Comparison of ENCODE assay signal across 16 mouse cellular contexts in genomic region chr2:24378747-24379450, GRCm38 (mm10). TPM values are rescaled to one million over a fixed set of nuclear protein-coding genes. Genes with fewer than 3 reads are reported as not detected.
DNase-seq lines count a peak whose midpoint lies in the region; ATAC-seq and TF ChIP-seq lines count a peak whose summit lies in the region.
"Had no signal": no experiment of that assay in that cellular context is flagged by ENCODE, and none has a peak within 500 bp of the region (broad histone marks: within the 10 kb centered on the region; RNA-seq: fewer than 3 reads in every experiment).

No protein-coding gene starts in this region.

- TF ChIP-seq POLR2A in liver, adult 2 months (IDR thresholded peaks at IDR 0.05; ENCODE audit: extremely low read depth, insufficient read depth, low read length): no peak

- peak; percentile 50 for DNase-seq in intestine, embryonic 14.5 days (ENCODE audit: low spot score)
- DNase-seq in liver, adult 2 months (ENCODE audit: extremely low read depth, low read depth, low spot score): peak; percentile 25
- DNase-seq in kidney, postnatal 4 days: no peak
- DNase-seq in forebrain, embryonic 14.5 days (ENCODE audit: low spot score): no peak
- DNase-seq: adrenal gland, postnatal 25 days; gastrocnemius, adult 2 months; thymus, postnatal 14 days had no signal

- no peak overlapping the region for H3K4me3 ChIP-seq in intestine, embryonic 14.5 days (ENCODE audit: low read depth, low read length)
- H3K4me3 ChIP-seq in liver, adult 2 months (ENCODE audit: insufficient read depth, low read depth, low read length): no peak overlapping the region
- no peak overlapping the region for H3K4me3 ChIP-seq in lung, embryonic 16.5 days (ENCODE audit: low read length)
- no peak overlapping the region for H3K4me3 ChIP-seq in stomach, embryonic 16.5 days (replicated peaks; ENCODE audit: low read length)
- no peak overlapping the region for H3K4me3 ChIP-seq in forebrain, embryonic 14.5 days (ENCODE audit: low read depth, low read length)
- H3K4me3 ChIP-seq: gastrocnemius, adult 2 months; heart, embryonic 15.5 days; hindbrain, embryonic 13.5 days; megakaryocyte, embryonic 14.5 days had no signal

- WGBS in intestine, embryonic 14.5 days: 62% methylated on average over 5 of the region's 5 CpGs
- 75% methylated on average over 5 of the region's 5 CpGs for WGBS in liver, adult 2 months
- 44% methylated on average over 5 of the region's 5 CpGs for WGBS in lung, embryonic 16.5 days
- WGBS in stomach, embryonic 16.5 days: 58% methylated on average over 5 of the region's 5 CpGs
- 87% methylated on average over 5 of the region's 5 CpGs for WGBS in forebrain, embryonic 14.5 days

- H3K79me2 ChIP-seq in liver, adult 2 months (ENCODE audit: control insufficient read depth, insufficient read depth, low read length): no peaks in the 10 kb centered on the region

- H3K4me2 ChIP-seq in intestine, embryonic 14.5 days (ENCODE audit: low read length): no peak overlapping the region
- H3K4me2 ChIP-seq in lung, embryonic 16.5 days (ENCODE audit: low read depth, low read length): no peak overlapping the region
- H3K4me2 ChIP-seq in stomach, embryonic 16.5 days (ENCODE audit: low read depth, low read length): no peak overlapping the region
- no peak overlapping the region for H3K4me2 ChIP-seq in forebrain, embryonic 14.5 days (ENCODE audit: low read length)
- H3K4me2 ChIP-seq: heart, embryonic 15.5 days; hindbrain, embryonic 13.5 days had no signal

- no peak for TF ChIP-seq CTCF in liver, adult 2 months (IDR thresholded peaks at IDR 0.05; ENCODE audit: low read depth, low read length)

- H3K9me3 ChIP-seq in intestine, embryonic 14.5 days (ENCODE audit: control insufficient read depth, low read length): no peaks in the 10 kb centered on the region
- H3K9me3 ChIP-seq in lung, embryonic 16.5 days (ENCODE audit: control insufficient read depth, low read length): no peaks in the 10 kb centered on the region
- no peaks in the 10 kb centered on the region for H3K9me3 ChIP-seq in stomach, embryonic 16.5 days (replicated peaks; ENCODE audit: control insufficient read depth, low read length)
- no peaks in the 10 kb centered on the region for H3K9me3 ChIP-seq in forebrain, embryonic 14.5 days (replicated peaks; ENCODE audit: control insufficient read depth, low read length)
- H3K9me3 ChIP-seq: heart, embryonic 15.5 days; hindbrain, embryonic 13.5 days; megakaryocyte, embryonic 14.5 days had no signal

- no peak overlapping the region for H3K27ac ChIP-seq in intestine, embryonic 14.5 days (ENCODE audit: low read depth)
- no peak overlapping the region for H3K27ac ChIP-seq in liver, adult 2 months (replicated peaks; ENCODE audit: insufficient read depth, low read depth, low read length)
- H3K27ac ChIP-seq in lung, embryonic 16.5 days (ENCODE audit: low read length): no peak overlapping the region
- H3K27ac ChIP-seq in stomach, embryonic 16.5 days (ENCODE audit: low read length): peak overlapping the region; percentile 80
- H3K27ac ChIP-seq in forebrain, embryonic 14.5 days (ENCODE audit: low read depth, low read length): no peak overlapping the region
- H3K27ac ChIP-seq: gastrocnemius, adult 2 months; heart, embryonic 15.5 days; hindbrain, embryonic 13.5 days; kidney, postnatal 0 days had no signal

- H3K27me3 ChIP-seq in intestine, embryonic 14.5 days (replicated peaks; ENCODE audit: control insufficient read depth, insufficient read depth, low read length): no peaks in the 10 kb centered on the region
- H3K27me3 ChIP-seq in liver, adult 2 months (ENCODE audit: control insufficient read depth, insufficient read depth, low read length): no peaks in the 10 kb centered on the region
- no peaks in the 10 kb centered on the region for H3K27me3 ChIP-seq in lung, embryonic 16.5 days (ENCODE audit: control insufficient read depth, insufficient read depth, low read depth, low read length)
- no peaks in the 10 kb centered on the region for H3K27me3 ChIP-seq in stomach, embryonic 16.5 days (ENCODE audit: control insufficient read depth, insufficient read depth, low read length)
- no peaks in the 10 kb centered on the region for H3K27me3 ChIP-seq in forebrain, embryonic 14.5 days (replicated peaks; ENCODE audit: control insufficient read depth, insufficient read depth, low read length)
- H3K27me3 ChIP-seq: heart, embryonic 15.5 days; hindbrain, embryonic 13.5 days; megakaryocyte, embryonic 14.5 days had no signal

- no peaks in the 10 kb centered on the region for H3K4me1 ChIP-seq in intestine, embryonic 14.5 days (replicated peaks; ENCODE audit: control insufficient read depth, insufficient read depth, low read length)
- H3K4me1 ChIP-seq in liver, adult 2 months (ENCODE audit: control insufficient read depth, insufficient read depth, low read length): no peaks in the 10 kb centered on the region
- no peaks in the 10 kb centered on the region for H3K4me1 ChIP-seq in lung, embryonic 16.5 days (replicated peaks; ENCODE audit: control insufficient read depth, insufficient read depth, low read length)
- no peaks in the 10 kb centered on the region for H3K4me1 ChIP-seq in stomach, embryonic 16.5 days (ENCODE audit: control insufficient read depth, insufficient read depth, low read length)
- H3K4me1 ChIP-seq in forebrain, embryonic 14.5 days (ENCODE audit: control insufficient read depth, insufficient read depth, low read length): no peaks in the 10 kb centered on the region
- H3K4me1 ChIP-seq: heart, embryonic 15.5 days; hindbrain, embryonic 13.5 days had no signal

- no peaks in the 10 kb centered on the region for H3K36me3 ChIP-seq in intestine, embryonic 14.5 days (ENCODE audit: control insufficient read depth, insufficient read depth, low read length)
- H3K36me3 ChIP-seq in liver, adult 2 months (ENCODE audit: control insufficient read depth, insufficient read depth, low read length): no peaks in the 10 kb centered on the region
- no peaks in the 10 kb centered on the region for H3K36me3 ChIP-seq in lung, embryonic 16.5 days (ENCODE audit: control insufficient read depth, insufficient read depth, low read length)
- H3K36me3 ChIP-seq in stomach, embryonic 16.5 days (ENCODE audit: control insufficient read depth, insufficient read depth, low read length): no peaks in the 10 kb centered on the region
- no peaks in the 10 kb centered on the region for H3K36me3 ChIP-seq in forebrain, embryonic 14.5 days (ENCODE audit: control insufficient read depth, insufficient read depth, low read length)
- H3K36me3 ChIP-seq: heart, embryonic 15.5 days; hindbrain, embryonic 13.5 days had no signal

- no peak overlapping the region for H3K9ac ChIP-seq in intestine, embryonic 14.5 days (ENCODE audit: low read length)
- H3K9ac ChIP-seq in liver, adult 2 months (ENCODE audit: low read depth, low read length): no peak overlapping the region
- no peak overlapping the region for H3K9ac ChIP-seq in lung, embryonic 16.5 days (ENCODE audit: low read length)
- no peak overlapping the region for H3K9ac ChIP-seq in stomach, embryonic 16.5 days (ENCODE audit: low read length)
- no peak overlapping the region for H3K9ac ChIP-seq in forebrain, embryonic 14.5 days (ENCODE audit: low read length)
- H3K9ac ChIP-seq: heart, embryonic 15.5 days; hindbrain, embryonic 13.5 days had no signal

- peak; percentile 85; the same call in 1 of the 2 replicates for ATAC-seq in intestine, embryonic 14.5 days (replicated peaks; ENCODE audit: low FRiP score, low TSS enrichment, low read depth)
- peak; percentile 89 for ATAC-seq in lung, embryonic 16.5 days (ENCODE audit: low read depth)
- peak; percentile 95 for ATAC-seq in stomach, embryonic 16.5 days (ENCODE audit: insufficient read depth, low FRiP score)
- ATAC-seq in megakaryocyte, adult 5-6 weeks (ENCODE audit: poor library complexity, severe bottlenecking): no peak
- no peak for ATAC-seq in forebrain, embryonic 14.5 days

RNA-seq across cellular contexts. Expression of gene Psd4, which starts 11.5 kb away (rescaled TPM):
- polyA plus RNA-seq in intestine, embryonic 14.5 days (2014; fragmentation: Nextera tagmentation; extraction: Ambion mirVana): 4.5 and 7.0 TPM in 2 replicates
- 1.6 and 3.7 TPM in 2 replicates for total RNA-seq in liver, adult 2 months (2014; rRNA removed)
- 1.5 and 2.1 TPM in 2 replicates for polyA plus RNA-seq in liver, adult 2 months (2012; rRNA removed)
- polyA plus RNA-seq in lung, embryonic 16.5 days (2015; fragmentation: Nextera tagmentation; extraction: Ambion mirVana): 2.3 and 3.4 TPM in 2 replicates
- polyA plus RNA-seq in stomach, embryonic 16.5 days (2015; fragmentation: Nextera tagmentation; extraction: Ambion mirVana): 9.4 and 10.2 TPM in 2 replicates
- total RNA-seq in megakaryocyte, adult 5-6 weeks (2015): 31.0 and 32.2 TPM in 2 replicates
- total RNA-seq in megakaryocyte, adult 5-6 weeks (2017): 64.7 and 71.7 TPM in 2 replicates
- 0.39 and 0.84 TPM in 2 replicates for polyA plus RNA-seq in forebrain, embryonic 14.5 days (2014; fragmentation: Nextera tagmentation; extraction: Ambion mirVana)

RNA-seq across cellular contexts. Expression of gene Il1rn, which starts 42.2 kb away (rescaled TPM):
- polyA plus RNA-seq in intestine, embryonic 14.5 days (2014; fragmentation: Nextera tagmentation; extraction: Ambion mirVana): 0.08 and 0.24 TPM in 2 replicates
- total RNA-seq in liver, adult 2 months (2014; rRNA removed): 10.8 and 13.9 TPM in 2 replicates
- 1.3 and 1.5 TPM in 2 replicates for polyA plus RNA-seq in liver, adult 2 months (2012; rRNA removed)
- polyA plus RNA-seq in lung, embryonic 16.5 days (2015; fragmentation: Nextera tagmentation; extraction: Ambion mirVana): 0.19 and 1.0 TPM in 2 replicates
- 13.6 and 15.0 TPM in 2 replicates for polyA plus RNA-seq in stomach, embryonic 16.5 days (2015; fragmentation: Nextera tagmentation; extraction: Ambion mirVana)
- 43.0 and 51.1 TPM in 2 replicates for total RNA-seq in megakaryocyte, adult 5-6 weeks (2015)
- 35.8 and 35.9 TPM in 2 replicates for total RNA-seq in megakaryocyte, adult 5-6 weeks (2017)
- 0.09 TPM in 1 of 2 replicates, not detected in the other for polyA plus RNA-seq in forebrain, embryonic 14.5 days (2014; fragmentation: Nextera tagmentation; extraction: Ambion mirVana)
- total RNA-seq: gastrocnemius, adult 2 months; left cerebral cortex, postnatal 10 days had no signal
- polyA plus RNA-seq: cortical plate, adult 2 months had no signal

Comparison
In these comparisons a context has a peak if more than half of its experiments do, and no peak if none do; other contexts are left out.
1. ATAC-seq: peak in intestine, embryonic 14.5 days (single experiment), lung, embryonic 16.5 days (single experiment) and stomach, embryonic 16.5 days (single experiment); none in megakaryocyte, adult 5-6 weeks (single experiment) and forebrain, embryonic 14.5 days (single experiment).
2. DNase-seq: peak in intestine, embryonic 14.5 days (single experiment) and liver, adult 2 months (single experiment); none in kidney, postnatal 4 days (0 of 2) and forebrain, embryonic 14.5 days (single experiment).